Mouse (Mus musculus) embryonic facial prominence, embryonic 15.5 days (tissue): ENCODE measurements around the gene Pgbd1. TPM values are rescaled to one million over a fixed set of nuclear protein-coding genes. Genes with fewer than 3 reads are reported as not detected.
"Not testable (repeated sequence)": the region's sequence is repeated elsewhere in the genome, so short reads cannot be mapped to it uniquely, and the experiment has no call there.

Source experiments
- ATAC-seq: fragments of 200-750 bp; cut with Nextera tagmentation; 2 replicates; pipeline ENCODE4 v1.8.0; 2017; ENCODE audit warnings: low read depth, moderate TSS enrichment; ENCODE audit not compliant: insufficient number of reproducible peaks, low FRiP score, low TSS enrichment
- H3K27ac ChIP-seq: fragments of 300-500 bp; sonication (generic); replicated peaks from 2 replicates; pipeline ENCODE4 v1.5.1; 2015; ENCODE audit warnings: mild to moderate bottlenecking, inconsistent platforms
- H3K27me3 ChIP-seq: fragments of 300-500 bp; sonication (generic); 2 replicates; pipeline ENCODE4 v1.6.1; 2015; ENCODE audit warnings: inconsistent platforms
- H3K36me3 ChIP-seq: fragments of 300-500 bp; sonication (generic); 2 replicates; pipeline ENCODE4 v1.6.1; 2015; ENCODE audit warnings: mild to moderate bottlenecking, inconsistent platforms
- H3K4me1 ChIP-seq: fragments of 300-500 bp; sonication (generic); 2 replicates; pipeline ENCODE4 v1.6.1; 2015; ENCODE audit warnings: inconsistent platforms
- H3K4me2 ChIP-seq: fragments of 300-500 bp; sonication (generic); replicated peaks from 2 replicates; pipeline ENCODE4 v1.6.1; 2015; ENCODE audit warnings: mild to moderate bottlenecking, inconsistent platforms
- H3K4me3 ChIP-seq: fragments of 300-500 bp; sonication (generic); replicated peaks from 2 replicates; pipeline ENCODE4 v1.5.1; 2015; ENCODE audit warnings: mild to moderate bottlenecking, inconsistent platforms
- H3K9ac ChIP-seq: fragments of 300-500 bp; sonication (generic); 2 replicates; pipeline ENCODE4 v1.6.1; 2015; ENCODE audit warnings: inconsistent platforms
- H3K9me3 ChIP-seq: fragments of 300-500 bp; sonication (generic); replicated peaks from 2 replicates; pipeline ENCODE4 v1.6.1; 2016; ENCODE audit warnings: inconsistent platforms
- WGBS: fragments of 180-500 bp; shearing (Covaris S2); methylation state at CpG from one replicate; pipeline ENCODE4 v1.1.7; 2015; 5-methylcytosine and 5-hydroxymethylcytosine counted together
- microRNA counts: library from miRNA; unstranded; fragments of <30 nt; microRNA quantifications from one replicate; lab custom pipeline; 2016
- microRNA-seq: library from miRNA; unstranded; fragments of <30 nt; microRNA quantifications from one replicate; pipeline ENCODE4, GENCODE M21; 2016; ENCODE audit warnings: borderline number of aligned reads
- polyA plus RNA-seq: library from polyadenylated mRNA; unstranded; fragments of >200 nt; fragmentation: Nextera tagmentation; extraction: Ambion mirVana; gene quantifications from 2 replicates; pipeline ENCODE4 v1.2.1, GENCODE M21; 2015

Pgbd1 gene
- polyA plus RNA-seq, 1 experiment from 2014 or later = 3.4 TPM

- 90% methylated on average over 18 of the region's 18 CpGs for WGBS
- not testable (repeated sequence) for ATAC-seq, H3K9me3 ChIP-seq, H3K4me2 ChIP-seq, H3K4me1 ChIP-seq, H3K4me3 ChIP-seq, H3K27ac ChIP-seq, H3K27me3 ChIP-seq, H3K9ac ChIP-seq
- H3K36me3 ChIP-seq = peaks cover 65% of the 10 kb centered on the region
These were observed 44.8 kb downstream of the Pgbd1 start for GRCm38 (mm10) chr13:21396048-21396447.

- Histone ChIP-seq H3K27me3 (no peaks in the 10 kb centered on the region), H3K36me3 (peaks cover 70% of the 10 kb centered on the region), H3K9ac (no peak overlapping the region), H3K4me3 (no peak overlapping the region), H3K9me3 (no peaks in the 10 kb centered on the region), H3K4me1 (no peaks in the 10 kb centered on the region), H3K27ac (no peak overlapping the region), H3K4me2 (no peak overlapping the region)
- ATAC-seq = no peak
- WGBS = 91% methylated on average over 6 of the region's 6 CpGs
These were observed 45.2 kb downstream of the Pgbd1 start for GRCm38 (mm10) chr13:21395623-21396022.

GRCm38 (mm10) chr13:21395211-21395610, 45.6 kb downstream of the Pgbd1 start:
- WGBS = 94% methylated on average over 1 of the region's 1 CpGs
- no peak overlapping the region for H3K4me3 ChIP-seq
- no peak overlapping the region for H3K27ac ChIP-seq
- ATAC-seq = no peak
- no peaks in the 10 kb centered on the region for H3K27me3 ChIP-seq
- H3K9ac ChIP-seq = no peak overlapping the region
- no peaks in the 10 kb centered on the region for H3K9me3 ChIP-seq
- peaks cover 74% of the 10 kb centered on the region for H3K36me3 ChIP-seq
- no peak overlapping the region for H3K4me2 ChIP-seq
- H3K4me1 ChIP-seq = no peaks in the 10 kb centered on the region

- Histone ChIP-seq H3K9me3 (no peaks in the 10 kb centered on the region), H3K4me1 (no peaks in the 10 kb centered on the region), H3K4me3 (no peak overlapping the region), H3K27ac (no peak overlapping the region), H3K4me2 (no peak overlapping the region), H3K9ac (no peak overlapping the region), H3K27me3 (no peaks in the 10 kb centered on the region), H3K36me3 (no peaks in the 10 kb centered on the region)
- 77% methylated on average over 2 of the region's 2 CpGs for WGBS
- no peak for ATAC-seq
These were observed 63.1 kb downstream of the Pgbd1 start for GRCm38 (mm10) chr13:21377773-21378172.

- 88% methylated on average over 2 of the region's 2 CpGs for WGBS
These were observed 68.2 kb downstream of the Pgbd1 start for GRCm38 (mm10) chr13:21372700-21373099.

More at GRCm38 (mm10) chr13:21372700-21373099, 68.2 kb downstream of the Pgbd1 start:
- no peak for ATAC-seq
- Histone ChIP-seq H3K4me1 (no peaks in the 10 kb centered on the region), H3K4me3 (no peak overlapping the region), H3K9me3 (no peaks in the 10 kb centered on the region), H3K27me3 (no peaks in the 10 kb centered on the region), H3K4me2 (no peak overlapping the region), H3K9ac (no peak overlapping the region), H3K36me3 (peaks cover 32% of the 10 kb centered on the region), H3K27ac (no peak overlapping the region)

MicroRNAs within 50 kb of the gene (microRNA counts, 519-probe panel; counts per million panel counts)
- 2,868 counts per million, percentile 68 among the panel's probes with 10 or more counts for microRNA mmu-miR-1896 (lab: Ali Mortazavi, UCI)

Small RNAs within 50 kb of the gene (microRNA-seq; reads per million reads assigned to microRNA genes)
- gene Mir1896 = not detected
- gene Mir6942 = not detected

Other genes with a start within 250 kb of the Pgbd1 start
- not detected in 2 replicates for gene Gpx5, start 148.3 kb downstream of the Pgbd1 start, polyA plus RNA-seq
- not detected in 2 replicates for gene Gpx6, start 128.9 kb downstream of the Pgbd1 start, polyA plus RNA-seq
- gene Olfr1367, start 94.1 kb downstream of the Pgbd1 start, polyA plus RNA-seq = not detected in 2 replicates
- gene Zscan12, start 78.2 kb downstream of the Pgbd1 start, polyA plus RNA-seq = 10.9 and 11.3 TPM in 2 replicates
- 83.5 and 86.6 TPM in 2 replicates for gene Zkscan3, start 38.3 kb downstream of the Pgbd1 start, polyA plus RNA-seq
- 27.5 and 33.6 TPM in 2 replicates for gene Zscan26, start 12.7 kb upstream of the Pgbd1 start, polyA plus RNA-seq
- gene Nkapl, start 27.5 kb upstream of the Pgbd1 start, polyA plus RNA-seq = 2.1 and 2.3 TPM in 2 replicates
- gene Zkscan4, start 37.8 kb upstream of the Pgbd1 start, polyA plus RNA-seq = 3.7 and 4.3 TPM in 2 replicates
- 1.8 TPM in 1 of 2 replicates, not detected in the other for gene Gm10065, start 38.4 kb upstream of the Pgbd1 start, polyA plus RNA-seq
- gene AK157302, start 54.2 kb upstream of the Pgbd1 start, polyA plus RNA-seq = 0.37 and 1.6 TPM in 2 replicates
- 5.6 and 18.4 TPM in 2 replicates for gene Gm11273, start 60.4 kb upstream of the Pgbd1 start, polyA plus RNA-seq
- 5.6 and 6.6 TPM in 2 replicates for gene Zkscan8, start 90.1 kb upstream of the Pgbd1 start, polyA plus RNA-seq
- 0.17 and 0.22 TPM in 2 replicates for gene Olfr1366, start 101.8 kb upstream of the Pgbd1 start, polyA plus RNA-seq
- gene Olfr1535, start 118.8 kb upstream of the Pgbd1 start, polyA plus RNA-seq = 0.07 and 0.19 TPM in 2 replicates
- 0.11 TPM in 1 of 2 replicates, not detected in the other for gene Olfr1364, start 140.7 kb upstream of the Pgbd1 start, polyA plus RNA-seq
- 0.13 TPM in 1 of 2 replicates, not detected in the other for gene Olfr1362, start 173.0 kb upstream of the Pgbd1 start, polyA plus RNA-seq
- not detected in 2 replicates for gene Olfr11, start 201.5 kb upstream of the Pgbd1 start, polyA plus RNA-seq
- 0.48 and 0.68 TPM in 2 replicates for gene Olfr1361, start 222.3 kb upstream of the Pgbd1 start, polyA plus RNA-seq
- gene Olfr1360, start 236.3 kb upstream of the Pgbd1 start, polyA plus RNA-seq = not detected in 2 replicates